Mouse (Mus musculus) left cerebral cortex, adult 11 months (tissue): ENCODE data around the gene Pum2.
"Not testable (repeated sequence)": the region's sequence is repeated elsewhere in the genome, so short reads cannot be mapped to it uniquely, and the experiment has no call there.

Experiments used
- DNase-seq: peaks from one replicate; pipeline ENCODE4 v3.0.0; 2022; ENCODE audit warnings: low spot score

The Pum2 gene

DNA sequence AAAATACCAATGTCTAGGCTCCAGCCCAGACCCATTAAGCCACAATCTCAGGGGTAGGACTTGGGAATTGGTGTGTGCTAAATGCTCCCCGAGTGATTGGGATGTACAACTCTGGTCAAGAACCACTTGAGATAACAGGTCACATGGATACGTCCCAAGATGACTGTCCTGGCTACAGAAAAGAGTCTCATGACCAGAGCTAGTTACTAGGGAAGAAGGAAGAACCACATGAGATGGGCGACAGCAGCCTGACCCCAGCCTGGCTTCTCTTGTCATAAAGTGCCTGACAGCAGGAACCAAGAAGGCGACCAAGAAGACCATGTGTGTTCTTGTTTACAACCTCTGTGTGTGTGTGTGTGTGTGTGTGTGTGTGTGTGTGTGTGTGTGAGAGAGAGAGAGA lies 4.5 kb upstream of the Pum2 start:
- DNase-seq, result no peak

DNA sequence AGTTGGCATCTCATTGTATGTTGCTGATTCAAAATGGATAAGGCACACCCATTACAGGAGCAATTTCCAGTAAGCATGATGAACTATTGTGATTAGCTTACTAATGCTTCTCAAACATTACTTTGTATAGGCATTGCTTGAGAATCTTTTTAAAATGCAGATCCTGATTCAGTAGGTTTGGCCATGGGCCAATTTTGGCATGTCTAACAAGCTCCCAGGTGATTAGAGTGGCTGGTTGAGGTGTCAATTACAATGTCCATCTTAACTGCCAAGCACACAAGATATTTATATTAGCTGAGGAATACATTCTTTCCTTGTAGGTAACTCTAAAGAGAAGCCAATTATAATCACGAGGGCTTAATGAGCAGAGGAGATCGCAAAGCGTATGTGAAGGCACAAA lies 4.1 kb upstream of the Pum2 start:
- DNase-seq, result no peak

DNA sequence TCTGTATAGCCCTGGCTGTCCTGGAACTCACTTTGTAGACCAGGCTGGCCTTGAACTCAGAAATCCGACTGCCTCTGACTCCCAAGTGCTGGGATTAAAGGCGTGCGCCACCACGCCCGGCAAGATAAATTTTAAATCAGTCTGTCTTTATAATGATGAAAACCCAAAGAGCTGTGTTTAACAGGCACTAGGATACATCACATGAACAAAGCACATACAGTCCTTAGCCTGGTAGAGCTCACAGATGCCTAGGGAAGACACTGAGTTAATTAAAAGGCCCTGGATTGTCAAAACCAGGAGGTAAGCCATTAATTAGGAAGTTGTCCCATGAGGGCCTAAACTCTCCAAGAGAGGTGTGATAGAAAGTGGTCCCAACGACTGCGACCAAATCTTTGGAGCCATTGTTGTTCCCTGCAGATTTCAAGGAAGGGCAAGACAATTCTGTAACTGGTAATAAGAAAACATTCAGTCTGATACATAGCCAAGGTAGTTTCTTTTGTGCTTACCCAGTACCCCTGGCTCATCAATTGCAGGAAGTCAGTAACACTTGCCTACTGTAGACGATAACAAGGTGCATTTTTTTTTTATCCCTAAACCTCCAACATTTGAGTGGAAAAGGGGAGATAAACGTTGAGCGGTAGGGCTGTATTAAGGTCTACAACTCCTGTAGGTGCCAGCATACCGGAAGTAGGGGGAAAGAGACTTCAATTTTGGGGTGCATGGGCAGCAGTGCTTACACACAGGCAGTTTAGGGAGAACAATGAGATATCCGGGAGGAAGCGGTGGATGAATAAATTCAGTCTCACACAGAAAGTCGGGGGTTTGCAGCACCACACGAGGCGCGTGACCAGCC lies 587 bp upstream of the Pum2 start:
- no peak for DNase-seq

DNA sequence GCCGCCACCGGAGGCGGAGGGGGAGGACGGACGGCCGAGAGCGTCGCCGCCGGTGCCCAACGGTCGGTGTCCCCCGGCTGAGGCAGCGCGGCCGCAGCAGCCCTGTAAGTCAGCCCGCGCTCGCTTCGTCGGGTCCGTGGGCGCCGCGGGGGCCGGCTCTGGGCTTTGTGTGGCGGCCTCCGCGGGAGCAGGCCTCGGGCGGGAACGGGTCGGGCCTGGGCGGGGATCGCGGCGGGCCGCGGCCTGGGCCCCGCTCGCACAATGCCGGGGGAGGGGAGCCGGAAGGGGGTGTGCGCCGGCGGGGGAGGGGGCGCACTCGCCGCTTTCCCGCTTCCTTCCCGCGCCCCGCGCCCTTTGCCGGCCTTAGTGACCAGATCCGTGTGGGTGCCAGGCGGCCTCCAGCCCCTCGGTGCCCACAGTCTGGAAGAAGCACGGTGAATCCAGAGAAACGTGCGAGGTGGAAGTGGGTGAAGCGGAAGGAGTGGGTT lies 487 bp downstream of the Pum2 start:
- DNase-seq, result no peak

- no peak for DNase-seq
Observed at GRCm38 (mm10) chr12:8674891-8675341, 982 bp downstream of the Pum2 start.

GRCm38 (mm10) chr12:8675361-8675760 lies 1.4 kb downstream of the Pum2 start:
- no peak for DNase-seq

- no peak for DNase-seq
Observed at GRCm38 (mm10) chr12:8676341-8676740, 2.4 kb downstream of the Pum2 start.

DNA sequence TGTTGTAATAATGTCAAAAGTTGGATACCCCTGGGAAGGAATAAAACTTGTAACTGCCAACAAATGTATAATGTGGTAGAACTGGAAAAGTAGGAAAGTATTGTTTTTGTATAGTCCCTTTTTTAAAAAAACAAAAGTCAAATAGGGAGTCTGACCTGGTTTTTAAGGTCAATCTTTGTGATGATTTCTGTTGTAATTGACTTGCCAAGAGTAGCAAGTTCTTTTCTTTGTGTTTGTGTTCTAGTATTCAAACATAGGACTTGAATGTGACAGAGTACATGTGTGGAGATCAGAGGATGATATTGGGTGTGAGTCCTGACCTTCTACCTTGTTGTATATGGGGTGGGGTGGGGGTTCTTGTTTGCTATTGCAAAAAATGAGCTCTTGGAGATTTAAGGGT lies 4.0 kb downstream of the Pum2 start:
- no peak for DNase-seq

DNA sequence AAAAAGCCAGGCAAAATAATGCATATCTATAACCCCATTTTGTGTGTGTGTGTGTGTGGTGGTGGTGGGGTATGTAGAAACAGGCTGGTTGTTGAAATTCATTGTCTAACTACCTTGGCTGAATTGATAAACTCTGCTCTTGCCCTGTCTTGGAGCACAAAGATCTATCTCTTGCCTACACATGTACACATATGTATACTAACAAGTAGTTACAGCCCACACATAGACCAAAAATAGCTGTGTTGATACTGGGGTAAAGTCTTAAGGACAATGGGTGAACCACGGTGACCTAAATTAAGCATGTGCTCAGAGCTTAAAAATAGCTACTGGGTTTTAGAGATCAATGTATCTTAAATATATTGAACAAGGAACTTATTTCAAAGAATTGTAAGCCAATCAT lies 10.3 kb downstream of the Pum2 start:
- DNase-seq, result no peak

- no peak for DNase-seq
Observed at GRCm38 (mm10) chr12:8685036-8685435, 11.1 kb downstream of the Pum2 start.

- not testable (repeated sequence) for DNase-seq
Observed at GRCm38 (mm10) chr12:8689882-8690281, 15.9 kb downstream of the Pum2 start.

- no peak for DNase-seq
Observed at GRCm38 (mm10) chr12:8698895-8699294, 25.0 kb downstream of the Pum2 start.

DNA sequence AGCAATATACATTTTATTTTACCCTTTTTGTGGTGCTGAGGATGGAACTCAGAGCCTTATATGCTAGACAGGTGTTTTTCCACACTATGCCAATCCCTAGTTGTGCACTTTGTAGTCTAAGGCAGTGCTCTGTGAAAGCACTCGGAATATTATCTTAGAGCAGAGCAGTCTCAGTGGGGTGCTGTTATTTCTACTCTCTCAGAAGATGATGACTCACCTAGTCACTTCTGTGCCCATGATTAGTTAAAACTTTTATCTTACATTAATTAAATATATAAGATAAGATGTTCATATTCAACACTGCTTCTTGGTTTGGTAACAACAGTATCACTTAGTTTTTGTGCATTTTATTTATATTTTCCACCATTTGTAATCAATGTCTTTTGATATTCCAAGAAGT lies 30.1 kb downstream of the Pum2 start:
- DNase-seq, result no peak

- DNase-seq, result no peak
Observed at GRCm38 (mm10) chr12:8708876-8709275, 34.9 kb downstream of the Pum2 start.

DNA sequence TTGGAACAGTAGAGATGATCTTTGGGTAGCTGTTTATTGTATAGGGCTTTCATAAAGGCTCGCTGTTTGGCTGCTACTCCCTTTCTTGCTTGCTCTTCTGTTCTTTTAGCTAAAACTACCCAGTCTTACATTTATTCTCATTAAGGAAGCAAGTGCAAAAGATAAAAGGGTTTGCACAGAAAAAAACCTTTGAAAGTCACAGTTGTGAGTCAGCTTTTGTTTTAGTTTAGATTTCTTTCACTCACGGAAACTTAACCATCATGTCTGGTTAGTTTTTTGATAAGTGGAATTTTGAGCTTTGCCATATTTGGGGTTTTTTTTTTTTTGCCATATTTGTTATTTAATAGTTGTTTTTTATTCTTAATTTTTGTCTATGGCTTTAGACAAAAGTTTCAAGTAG lies 38.7 kb downstream of the Pum2 start:
- no peak for DNase-seq

DNA sequence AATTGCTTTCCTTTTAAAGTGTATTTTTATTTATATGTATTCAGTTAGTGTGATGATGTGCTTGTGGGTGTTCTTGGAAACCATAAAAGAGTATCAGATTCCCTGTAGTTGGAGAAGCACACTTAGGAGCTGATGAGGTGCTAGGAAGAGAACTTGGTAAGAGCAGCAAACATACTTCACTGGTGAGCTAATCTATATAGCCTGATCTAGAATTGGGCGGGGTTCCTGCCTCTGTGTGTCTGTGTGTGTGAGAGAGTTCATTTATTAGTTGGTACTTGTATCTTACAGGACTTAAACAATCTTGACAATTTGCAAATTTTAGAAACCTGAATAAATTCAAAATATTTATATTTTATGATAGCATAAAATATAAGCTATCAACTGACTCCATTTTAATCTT lies 42.2 kb downstream of the Pum2 start:
- DNase-seq, result no peak

DNA sequence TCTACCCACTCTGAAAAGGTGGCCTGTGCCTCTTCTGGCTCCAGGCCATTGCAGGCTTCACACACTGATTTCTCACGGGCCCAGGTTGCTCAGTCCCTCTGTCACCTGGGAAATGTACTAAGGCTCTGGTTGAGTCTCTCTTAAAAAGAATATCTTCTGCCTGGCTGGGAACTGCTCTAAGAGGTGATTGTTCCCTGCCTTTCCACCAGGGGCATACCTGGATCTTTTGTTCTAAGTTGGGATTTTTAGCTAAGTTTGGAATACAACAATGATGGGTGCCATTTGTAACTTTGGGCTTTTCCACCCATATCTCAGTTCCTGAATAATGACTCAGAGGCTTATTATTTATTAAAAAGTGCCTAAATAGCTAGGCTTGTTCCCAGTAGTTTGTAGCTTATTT lies 53.0 kb downstream of the Pum2 start:
- no peak for DNase-seq

DNA sequence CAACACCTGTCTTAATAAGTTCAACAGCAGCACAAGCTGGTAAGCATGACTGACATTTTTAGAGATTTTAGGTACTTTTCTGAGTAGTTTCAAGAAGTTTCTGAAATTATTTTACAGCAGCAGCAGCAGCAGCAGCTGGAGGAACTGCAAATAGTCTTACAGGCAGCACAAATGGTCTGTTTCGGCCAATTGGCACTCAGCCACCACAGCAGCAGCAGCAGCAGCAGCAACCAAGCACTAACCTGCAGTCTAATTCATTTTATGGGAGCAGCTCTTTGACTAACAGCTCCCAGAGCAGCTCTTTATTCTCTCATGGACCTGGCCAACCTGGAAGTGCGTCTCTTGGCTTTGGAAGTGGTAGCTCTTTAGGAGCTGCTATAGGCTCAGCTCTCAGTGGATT lies 54.8 kb downstream of the Pum2 start:
- no peak for DNase-seq

DNA sequence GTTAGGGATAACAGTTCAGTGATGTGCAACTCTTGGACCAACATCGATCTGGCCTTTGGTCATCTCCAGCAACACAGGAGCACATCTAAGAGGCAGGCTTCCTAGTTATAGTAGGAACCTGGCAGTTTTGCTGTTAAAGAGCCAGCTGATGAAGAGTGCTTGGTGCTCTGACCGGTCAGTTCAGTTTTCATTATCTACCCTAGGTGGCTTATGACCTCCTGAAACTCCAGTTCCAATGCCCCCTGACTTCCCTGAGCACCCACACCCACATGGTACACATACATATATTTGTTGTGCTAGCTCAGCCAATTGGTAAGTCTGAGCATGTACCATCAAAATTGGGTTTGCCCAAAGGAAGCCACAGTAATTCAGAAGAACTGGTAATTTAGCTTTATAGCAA lies 79.7 kb downstream of the Pum2 start:
- DNase-seq, result no peak

GRCm38 (mm10) chr12:8754116-8754515 lies 80.2 kb downstream of the Pum2 start:
- no peak for DNase-seq

DNA sequence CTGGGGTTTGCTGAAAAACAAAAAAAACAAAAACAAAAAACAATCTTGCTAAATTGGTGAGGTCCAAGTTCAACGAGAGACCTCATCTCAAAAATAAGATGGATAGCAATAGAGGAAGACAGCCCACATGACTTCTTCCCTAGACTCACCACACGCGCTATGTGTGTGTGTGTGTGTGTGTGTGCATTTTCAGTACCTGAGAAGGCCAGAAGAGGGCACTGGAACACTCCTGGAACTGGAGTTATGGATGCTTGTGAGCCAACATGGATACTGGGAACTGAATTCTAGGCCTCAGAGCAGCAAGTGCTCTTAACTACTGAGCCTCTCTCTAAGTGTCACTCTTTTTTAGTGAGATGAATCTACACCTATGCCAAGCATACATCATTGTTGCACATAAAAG lies 84.1 kb downstream of the Pum2 start:
- DNase-seq, result no peak

GRCm38 (mm10) chr12:8759115-8759514 lies 85.2 kb downstream of the Pum2 start:
- no peak for DNase-seq

DNA sequence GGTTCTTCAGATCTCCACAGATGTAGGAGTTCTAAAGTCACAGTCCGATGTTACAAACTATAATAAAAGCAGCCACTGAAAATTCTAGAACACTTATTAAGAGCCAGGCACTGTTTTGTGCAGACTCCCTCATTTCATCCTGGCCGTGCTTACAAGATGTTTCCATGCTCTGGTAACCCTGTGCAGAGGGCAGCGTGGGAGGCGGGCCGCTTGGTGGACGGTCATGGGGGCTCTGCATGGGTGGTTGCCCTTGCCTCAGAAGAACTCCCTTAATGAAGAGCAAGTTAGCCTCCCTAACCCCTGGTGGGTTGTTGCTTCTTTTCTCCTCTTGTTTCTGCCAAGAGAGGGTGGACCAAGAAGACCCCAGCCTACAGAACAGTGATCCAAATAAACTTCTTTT lies 85.8 kb downstream of the Pum2 start:
- no peak for DNase-seq

- DNase-seq, result no peak
Observed at GRCm38 (mm10) chr12:8760561-8760960, 86.6 kb downstream of the Pum2 start.
